Mouse (Mus musculus): Measurements from ENCODE around the gene Ago1. TPM values are rescaled to one million over a fixed set of nuclear protein-coding genes. Genes with fewer than 3 reads are reported as not detected.

The Ago1 gene
- polyA plus RNA-seq, 1 experiment from 2014 or later = 3.5 TPM

Other genes with a start within 250 kb of the Ago1 start
- gene Map7d1, start 212.2 kb downstream of the Ago1 start, polyA plus RNA-seq (2015; fragmentation: Nextera tagmentation; extraction: Ambion mirVana) = 13.1 and 16.7 TPM in 2 replicates
- 105 and 107 TPM in 2 replicates for gene Trappc3, start 206.3 kb downstream of the Ago1 start, polyA plus RNA-seq (2015; fragmentation: Nextera tagmentation; extraction: Ambion mirVana)
- 3.5 and 4.5 TPM in 2 replicates for gene Col8a2, start 181.8 kb downstream of the Ago1 start, polyA plus RNA-seq (2015; fragmentation: Nextera tagmentation; extraction: Ambion mirVana)
- gene Adprhl2, start 146.9 kb downstream of the Ago1 start, polyA plus RNA-seq (2015; fragmentation: Nextera tagmentation; extraction: Ambion mirVana) = 59.0 and 60.1 TPM in 2 replicates
- 4.8 and 5.6 TPM in 2 replicates for gene Tekt2, start 142.9 kb downstream of the Ago1 start, polyA plus RNA-seq (2015; fragmentation: Nextera tagmentation; extraction: Ambion mirVana)
- 9.7 and 10.6 TPM in 2 replicates for gene Ago3, start 39.0 kb downstream of the Ago1 start, polyA plus RNA-seq (2015; fragmentation: Nextera tagmentation; extraction: Ambion mirVana)
- 0.65 and 0.86 TPM in 2 replicates for gene Ago4, start 64.9 kb upstream of the Ago1 start, polyA plus RNA-seq (2015; fragmentation: Nextera tagmentation; extraction: Ambion mirVana)
- 20.8 and 26.5 TPM in 2 replicates for gene Clspn, start 88.4 kb upstream of the Ago1 start, polyA plus RNA-seq (2015; fragmentation: Nextera tagmentation; extraction: Ambion mirVana)
- gene 5730409E04Rik, start 141.2 kb upstream of the Ago1 start, polyA plus RNA-seq (2015; fragmentation: Nextera tagmentation; extraction: Ambion mirVana) = 1.7 and 1.9 TPM in 2 replicates
- 477 and 515 TPM in 2 replicates for gene Psmb2, start 209.0 kb upstream of the Ago1 start, polyA plus RNA-seq (2015; fragmentation: Nextera tagmentation; extraction: Ambion mirVana)